Mouse (Mus musculus): ENCODE measurements at regions not wholly inside any gene's neighbourhood (a gene's known extent, or its start where the extent isn't known, plus 50 kb on each side); places are given as distances from the start of the nearest gene placed in this dataset.

DNA sequence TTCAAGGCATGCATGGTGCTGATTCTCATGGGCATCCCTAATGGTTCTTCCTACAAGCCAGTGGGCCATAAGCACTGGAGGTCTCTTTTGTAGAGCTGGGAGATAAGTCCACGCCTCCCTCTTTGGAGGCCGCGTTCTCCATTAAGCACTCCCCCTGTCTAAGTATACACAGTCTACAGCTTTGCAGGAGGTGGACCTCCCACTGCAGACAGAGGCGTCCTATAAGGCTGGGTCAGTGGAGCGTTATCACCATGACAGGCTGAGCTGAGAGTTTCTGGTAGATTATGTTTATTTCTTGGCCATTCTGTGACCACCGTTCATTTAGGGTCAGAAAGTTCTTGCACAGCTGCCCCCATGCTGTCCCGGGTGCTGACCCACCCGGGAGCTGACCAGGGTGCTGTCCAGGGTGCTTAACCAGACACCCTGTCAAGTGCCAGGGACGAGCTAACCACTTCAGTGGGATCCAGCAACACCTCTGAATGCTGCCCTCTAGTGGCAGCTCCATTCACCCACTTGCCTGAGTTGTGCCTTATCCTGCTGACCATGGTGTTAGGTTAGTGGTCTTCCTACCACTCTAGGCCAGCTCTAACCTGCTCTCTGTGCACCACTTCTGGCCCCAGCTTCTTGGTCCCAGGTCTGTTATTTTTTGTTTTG, 248.6 kb upstream of the Cdh4 start:
- no peak for ATAC-seq
- TF ChIP-seq CTCF (IDR thresholded peaks at IDR 0.05), result no peak
- in situ Hi-C loops (cut with MboI; ENCODE audit: low pct_unique_long_range_greater_than_20kb), result no loop called here
- H3K27me3 ChIP-seq, result no peaks in the 10 kb centered on the region
- ChIA-PET POLR2A (no interaction called here), CTCF (no interaction called here)
- no peak for DNase-seq (ENCODE audit: low read depth, low spot score)

DNA sequence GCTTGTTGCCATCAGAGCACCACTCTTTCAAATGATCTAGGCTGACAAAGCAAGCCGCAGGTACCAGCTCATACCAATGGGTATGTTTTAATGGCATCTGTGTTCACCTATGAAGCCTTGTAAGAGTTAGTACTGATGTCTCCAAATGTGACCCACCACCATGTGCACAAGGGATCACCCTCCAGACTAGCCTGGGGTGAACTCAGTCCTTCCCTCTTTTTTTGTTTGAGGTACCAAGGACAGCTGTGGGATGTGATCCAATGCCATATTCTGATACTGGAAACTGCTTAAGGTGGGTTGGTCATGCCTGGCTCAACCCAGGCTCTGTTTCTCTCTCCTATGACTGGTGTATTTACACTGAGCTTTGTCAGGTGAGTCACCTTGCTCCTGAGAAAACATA, 244.8 kb upstream of the Cdh4 start:
- ChIA-PET CTCF (no interaction called here), POLR2A (no interaction called here)
- ATAC-seq (no peak), DNase-seq (ENCODE audit: low read depth, low spot score) (no peak)
- no peak for TF ChIP-seq CTCF (IDR thresholded peaks at IDR 0.05)
- in situ Hi-C loops (cut with MboI; ENCODE audit: low pct_unique_long_range_greater_than_20kb), result no loop called here
- no peaks in the 10 kb centered on the region for H3K27me3 ChIP-seq

DNA sequence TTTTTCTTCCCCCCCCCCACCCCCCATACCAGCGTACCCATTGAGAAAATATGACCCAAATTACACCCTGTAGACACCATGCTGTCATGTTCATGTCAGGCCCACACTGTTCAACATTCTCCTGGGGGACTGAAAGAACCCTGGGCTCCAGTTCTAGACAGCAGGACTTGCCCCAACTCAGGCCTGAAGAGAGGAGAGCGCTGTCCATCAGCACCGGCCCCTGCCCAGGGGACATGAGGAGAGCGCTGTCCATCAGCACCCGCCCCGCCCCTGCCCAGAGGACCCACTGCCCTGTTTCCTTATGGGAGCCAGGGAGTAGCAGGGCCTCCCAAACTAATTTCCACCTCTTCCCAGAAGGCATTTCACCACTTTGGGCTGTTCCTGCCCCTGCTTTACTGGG, 241.7 kb upstream of the Cdh4 start:
- ATAC-seq (no peak), DNase-seq (ENCODE audit: low read depth, low spot score) (no peak)
- ChIA-PET CTCF (no interaction called here), POLR2A (no interaction called here)
- no peak for TF ChIP-seq CTCF (IDR thresholded peaks at IDR 0.05)
- H3K27me3 ChIP-seq, result no peaks in the 10 kb centered on the region
- in situ Hi-C loops (cut with MboI; ENCODE audit: low pct_unique_long_range_greater_than_20kb), result no loop called here

DNA sequence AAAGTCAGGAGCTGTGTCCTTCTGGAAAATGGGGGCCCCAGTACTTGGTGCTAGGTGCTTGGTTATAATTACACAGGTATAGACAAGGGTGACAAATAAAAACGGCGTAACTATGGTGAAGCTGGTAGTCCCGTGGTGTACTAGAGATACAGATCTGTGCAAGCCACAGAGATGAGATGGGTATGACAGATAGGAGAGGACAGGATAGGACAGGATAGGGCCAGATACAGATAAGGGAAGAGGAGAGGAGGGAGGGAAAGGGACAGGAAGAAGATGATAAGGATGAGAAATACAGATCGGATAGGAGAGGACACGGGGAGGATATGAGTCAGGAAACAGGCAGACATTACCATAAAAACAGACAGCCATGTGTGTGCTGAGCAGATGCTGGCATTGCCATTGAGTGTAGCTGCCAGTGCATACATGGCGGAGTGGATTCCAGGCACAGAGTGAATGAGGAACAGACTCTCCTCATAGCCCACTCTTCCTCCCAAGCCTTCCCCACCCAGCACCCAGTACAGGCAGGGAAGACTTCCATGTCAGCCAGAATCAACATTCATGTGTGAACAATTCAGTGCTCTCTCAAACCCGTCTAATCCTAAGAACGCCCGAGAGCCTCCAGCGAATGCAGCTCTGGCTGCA, 231.9 kb upstream of the Cdh4 start:
- H3K27me3 ChIP-seq, result no peaks in the 10 kb centered on the region
- ChIA-PET CTCF (no interaction called here), POLR2A (no interaction called here)
- in situ Hi-C loops (cut with MboI; ENCODE audit: low pct_unique_long_range_greater_than_20kb), result no loop called here
- no peak for TF ChIP-seq CTCF (IDR thresholded peaks at IDR 0.05)
- ATAC-seq (no peak), DNase-seq (ENCODE audit: low read depth, low spot score) (no peak)

DNA sequence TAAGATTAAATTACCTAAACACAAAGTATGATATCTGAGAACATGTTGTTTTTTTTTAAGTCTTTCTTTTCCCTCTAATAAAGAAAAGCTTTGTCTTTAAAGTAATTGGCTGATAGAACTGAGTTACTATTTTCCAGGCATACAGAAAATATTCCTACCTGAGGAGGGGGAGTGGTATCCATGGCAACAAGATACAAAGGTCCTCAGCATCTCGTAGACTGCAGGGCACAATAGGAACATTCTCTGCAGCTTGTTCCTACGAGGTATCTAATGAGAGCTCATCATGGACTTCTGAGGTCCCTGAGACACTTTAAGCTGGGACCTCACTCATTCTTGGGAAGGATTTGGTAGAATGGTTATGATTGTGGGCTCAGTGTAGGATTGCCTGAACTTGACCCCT, 225.5 kb upstream of the Cdh4 start:
- no peak for TF ChIP-seq CTCF (IDR thresholded peaks at IDR 0.05)
- in situ Hi-C loops (cut with MboI; ENCODE audit: low pct_unique_long_range_greater_than_20kb), result no loop called here

DNA sequence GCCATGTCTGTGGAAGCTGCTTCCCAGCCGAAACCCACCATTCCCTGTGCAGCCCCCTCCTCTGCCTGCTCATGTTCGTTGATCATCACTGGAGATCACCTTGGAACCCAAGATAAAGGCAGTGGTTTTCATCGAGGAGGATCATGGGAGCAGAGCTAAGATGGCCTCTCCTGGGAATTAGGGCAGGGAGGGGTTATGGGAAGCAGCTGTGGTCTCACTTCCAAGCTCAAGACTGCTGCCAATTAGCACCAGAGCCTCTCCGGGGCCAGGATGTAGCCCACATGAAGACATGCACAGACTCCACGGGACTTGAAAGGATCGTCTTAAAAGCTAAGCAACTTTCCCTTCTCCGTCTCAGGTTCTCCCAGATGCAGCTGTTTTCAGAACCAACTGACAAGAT, 214.1 kb upstream of the Cdh4 start:
- POLR2A ChIA-PET, result no interaction called here
- in situ Hi-C loops (cut with MboI; ENCODE audit: low pct_unique_long_range_greater_than_20kb), result no loop called here
- ATAC-seq (no peak), DNase-seq (ENCODE audit: low read depth, low spot score) (no peak)
- no peak for TF ChIP-seq CTCF (IDR thresholded peaks at IDR 0.05)
- H3K27me3 ChIP-seq, result no peaks in the 10 kb centered on the region
- CTCF ChIA-PET, result interaction anchor here (1.1 kb wide), 1 partner anchor 25 kb away, joined by 4 read pairs; no protein-coding TSS in a partner anchor

More for the DNA sequence above, 225.5 kb upstream of the Cdh4 start:
- no peak for ATAC-seq
- H3K27me3 ChIP-seq, result no peaks in the 10 kb centered on the region
- ChIA-PET CTCF (no interaction called here), POLR2A (no interaction called here)
- no peak for DNase-seq (ENCODE audit: low read depth, low spot score)

DNA sequence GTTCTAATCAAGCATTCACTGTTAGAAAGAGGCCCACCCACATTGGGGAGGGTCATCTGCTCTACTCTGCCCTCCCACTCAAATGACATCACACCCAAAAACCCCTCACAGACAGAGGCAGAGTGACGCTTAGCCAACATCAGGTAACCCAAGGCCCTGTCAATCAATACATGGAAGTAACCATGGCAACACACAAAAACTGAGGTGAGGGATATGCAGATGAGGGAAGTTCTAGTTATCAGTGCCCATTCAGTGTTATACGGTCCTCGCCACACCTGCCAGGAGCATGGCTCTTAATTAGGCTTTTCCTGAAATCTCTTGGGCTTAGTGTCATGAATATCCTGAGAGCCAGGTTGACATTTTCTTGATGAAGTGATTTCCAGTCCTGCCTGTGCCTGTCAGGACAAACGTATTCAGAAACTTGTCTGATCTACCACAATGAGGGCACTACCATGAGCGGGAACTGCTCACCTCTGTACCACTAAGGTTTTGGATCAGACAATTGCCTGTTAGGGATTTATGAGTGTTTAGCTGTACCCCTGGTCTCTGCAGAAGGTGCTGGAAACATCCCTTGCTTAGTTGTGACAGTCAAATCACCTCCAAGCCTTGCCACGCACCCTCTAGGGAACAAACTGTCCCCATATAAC, 210.4 kb upstream of the Cdh4 start:
- ChIA-PET CTCF (no interaction called here), POLR2A (no interaction called here)
- no peak for ATAC-seq
- in situ Hi-C loops (cut with MboI; ENCODE audit: low pct_unique_long_range_greater_than_20kb), result no loop called here
- no peaks in the 10 kb centered on the region for H3K27me3 ChIP-seq
- no peak for DNase-seq (ENCODE audit: low read depth, low spot score)
- TF ChIP-seq CTCF (IDR thresholded peaks at IDR 0.05), result no peak

DNA sequence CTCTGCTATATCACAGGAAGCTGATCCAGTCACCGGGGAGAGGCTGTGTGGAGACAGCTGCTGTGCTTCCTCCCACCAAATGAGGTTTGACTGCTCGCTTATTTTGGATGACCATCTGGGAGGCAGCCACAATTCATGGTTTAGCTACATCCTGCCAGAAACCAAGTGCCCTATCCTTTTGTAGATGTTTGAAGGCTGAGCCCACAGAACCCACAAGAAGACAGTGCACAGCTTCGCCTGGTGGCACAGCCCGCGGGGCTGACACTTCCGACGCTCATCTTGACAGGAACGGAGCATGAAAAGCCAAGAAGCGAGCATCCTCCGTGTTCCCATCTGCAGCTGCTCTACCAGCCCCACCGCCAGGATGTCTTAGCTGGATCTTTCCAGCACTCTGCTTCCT, 204.1 kb upstream of the Cdh4 start:
- ATAC-seq (no peak), DNase-seq (ENCODE audit: low read depth, low spot score) (no peak)
- ChIA-PET POLR2A (no interaction called here), CTCF (no interaction called here)
- H3K27me3 ChIP-seq, result no peaks in the 10 kb centered on the region
- in situ Hi-C loops (cut with MboI; ENCODE audit: low pct_unique_long_range_greater_than_20kb), result no loop called here
- no peak for TF ChIP-seq CTCF (IDR thresholded peaks at IDR 0.05)

DNA sequence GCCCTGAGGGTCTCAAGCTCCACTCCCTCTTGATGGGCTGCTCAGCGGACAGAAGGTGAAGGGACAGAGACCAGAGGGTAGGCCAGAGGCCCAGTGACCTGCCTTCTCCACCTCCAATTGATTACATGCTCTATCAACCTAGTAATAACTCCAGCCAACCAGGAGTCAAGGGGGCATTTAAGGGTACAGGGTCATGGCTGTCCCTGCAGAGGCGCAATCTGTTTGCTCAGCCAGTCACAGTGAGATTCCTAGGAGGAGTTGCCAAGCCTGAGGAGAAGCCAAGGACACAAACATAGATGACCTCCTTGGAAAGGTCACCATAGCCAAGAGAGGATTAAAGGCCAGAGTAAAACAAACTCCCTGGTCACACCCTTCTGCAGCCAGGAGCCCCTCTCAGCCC, 181.3 kb upstream of the Cdh4 start:
- ATAC-seq (no peak), DNase-seq (ENCODE audit: low read depth, low spot score) (no peak)
- no peak for TF ChIP-seq CTCF (IDR thresholded peaks at IDR 0.05)
- ChIA-PET CTCF (no interaction called here), POLR2A (no interaction called here)
- in situ Hi-C loops (cut with MboI; ENCODE audit: low pct_unique_long_range_greater_than_20kb), result no loop called here
- no peaks in the 10 kb centered on the region for H3K27me3 ChIP-seq

DNA sequence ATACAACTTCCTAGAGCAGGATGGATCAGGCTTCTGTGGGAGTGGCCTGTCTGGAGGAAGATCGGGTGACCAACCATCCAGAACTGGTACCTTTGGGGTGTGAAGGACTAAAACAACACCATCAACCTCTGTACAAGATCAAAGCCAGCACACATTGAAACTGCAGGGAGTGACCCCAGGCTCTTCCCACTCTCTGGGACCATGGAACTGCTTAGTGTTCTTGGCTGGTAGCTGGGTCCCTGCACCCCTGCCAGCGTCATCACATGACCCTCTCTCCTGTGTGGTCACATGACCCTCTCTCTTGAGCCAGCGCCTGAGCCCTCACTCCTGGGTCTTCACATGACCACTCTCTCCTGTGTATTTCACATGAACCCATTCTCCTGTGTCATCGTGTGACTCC, 178.3 kb upstream of the Cdh4 start:
- no peak for TF ChIP-seq CTCF (IDR thresholded peaks at IDR 0.05)
- no peaks in the 10 kb centered on the region for H3K27me3 ChIP-seq
- ChIA-PET POLR2A (no interaction called here), CTCF (no interaction called here)
- in situ Hi-C loops (cut with MboI; ENCODE audit: low pct_unique_long_range_greater_than_20kb), result no loop called here
- ATAC-seq (no peak), DNase-seq (ENCODE audit: low read depth, low spot score) (no peak)

DNA sequence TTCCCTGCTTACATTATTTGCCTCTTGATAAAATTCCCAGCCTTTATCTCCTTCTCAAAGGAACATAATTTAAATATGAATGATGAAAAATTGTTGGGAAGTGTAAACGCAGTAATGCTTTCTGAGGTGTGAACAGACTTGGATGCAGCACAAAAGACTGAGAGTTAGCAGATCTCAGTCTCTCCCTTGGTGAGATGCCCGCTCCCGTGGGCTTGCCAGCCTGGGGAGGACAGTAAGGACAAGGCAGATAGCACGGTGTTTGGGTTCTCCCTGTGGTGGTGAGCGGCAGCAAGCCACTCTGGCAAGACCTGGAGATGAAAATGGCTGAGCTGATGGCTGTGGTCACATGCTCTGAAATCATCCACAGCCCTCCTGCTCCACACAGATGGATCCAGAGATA, 176.8 kb upstream of the Cdh4 start:
- in situ Hi-C loops (cut with MboI; ENCODE audit: low pct_unique_long_range_greater_than_20kb), result no loop called here
- TF ChIP-seq CTCF (IDR thresholded peaks at IDR 0.05), result no peak
- H3K27me3 ChIP-seq, result no peaks in the 10 kb centered on the region
- DNase-seq (ENCODE audit: low read depth, low spot score) (no peak), ATAC-seq (no peak)
- ChIA-PET CTCF (no interaction called here), POLR2A (no interaction called here)

All from Patski (cell line).